Mouse (Mus musculus) limb, embryonic 14.5 days (tissue): ENCODE measurements around the gene Nav2. TPM values are rescaled to one million over a fixed set of nuclear protein-coding genes. Genes with fewer than 3 reads are reported as not detected.

Source experiments
- ATAC-seq: fragments of 200-750 bp; cut with Nextera tagmentation; 2 replicates; pipeline ENCODE4 v1.8.0; 2017; ENCODE audit warnings: low read depth, moderate number of reproducible peaks, moderate TSS enrichment; ENCODE audit not compliant: low FRiP score
- DNase-seq: peaks from one replicate; pipeline ENCODE4 v3.0.0-alpha.2; 2015; ENCODE audit warnings: low spot score
- H3K27ac ChIP-seq: fragments of 300-500 bp; sonication (generic); replicated peaks from 2 replicates; pipeline ENCODE4 v1.5.1; 2014; ENCODE audit warnings: low read depth, mild to moderate bottlenecking, low read length, moderate library complexity, mixed read lengths
- H3K27me3 ChIP-seq: fragments of 300-500 bp; sonication (generic); 2 replicates; pipeline ENCODE4 v1.6.1; 2014; ENCODE audit warnings: low read length, mixed read lengths; ENCODE audit not compliant: control insufficient read depth, insufficient read depth
- H3K36me3 ChIP-seq: fragments of 300-500 bp; sonication (generic); 2 replicates; pipeline ENCODE4 v1.6.1; 2014; ENCODE audit warnings: mild to moderate bottlenecking, low read length, moderate library complexity, mixed read lengths; ENCODE audit not compliant: control insufficient read depth, insufficient read depth
- H3K4me1 ChIP-seq: fragments of 300-500 bp; sonication (generic); 2 replicates; pipeline ENCODE4 v1.6.1; 2014; ENCODE audit warnings: antibody characterized with exemption, low read length, mixed read lengths; ENCODE audit not compliant: control insufficient read depth, insufficient read depth
- H3K4me2 ChIP-seq: fragments of 300-500 bp; sonication (generic); replicated peaks from 2 replicates; pipeline ENCODE4 v1.6.1; 2014; ENCODE audit warnings: low read depth, mild to moderate bottlenecking, low read length, moderate library complexity; ENCODE audit not compliant: severe bottlenecking
- H3K4me3 ChIP-seq: fragments of 300-500 bp; sonication (generic); replicated peaks from 2 replicates; pipeline ENCODE4 v1.5.1; 2014; ENCODE audit warnings: low read length
- H3K9ac ChIP-seq: fragments of 300-500 bp; sonication (generic); 2 replicates; pipeline ENCODE4 v1.6.1; 2014; ENCODE audit warnings: mild to moderate bottlenecking, low read depth, low read length, moderate library complexity; ENCODE audit not compliant: severe bottlenecking
- H3K9me3 ChIP-seq: fragments of 300-500 bp; sonication (generic); 2 replicates; pipeline ENCODE4 v1.6.1; 2016; ENCODE audit warnings: low read length; ENCODE audit not compliant: control insufficient read depth
- POLR2A ChIP-seq: fragments of 200-500 bp; IDR thresholded peaks from 2 replicates; pipeline ENCODE4 v1.8.0; 2012; ENCODE audit warnings: inconsistent platforms, mild to moderate bottlenecking, moderate library complexity, borderline replicate concordance; ENCODE audit not compliant: insufficient read depth, insufficient read length; ENCODE audit errors: extremely low read depth
- WGBS: fragments of 180-500 bp; shearing (Covaris S2); extraction: QIAGEN DNeasy Blood & Tissue Kit; methylation state at CpG from one replicate; pipeline ENCODE4 v1.1.7; 2014; 5-methylcytosine and 5-hydroxymethylcytosine counted together
- polyA plus RNA-seq, 2 experiments: library from polyadenylated mRNA; depleted of rRNA in 1 of 2; stranded (reverse) in 1 of 2; unstranded in 1 of 2; fragments of >200 nt; fragmentation: Nextera tagmentation in 1 of 2; extraction: Ambion mirVana in 1 of 2; gene quantifications; 2 replicates each; pipeline versions ENCODE4 v1.2.1 to v1.2.3; 2012 to 2014

Nav2 gene
- polyA plus RNA-seq, 2 experiments = 15.8 to 16.8 TPM

- 77% methylated on average over 18 of the region's 18 CpGs for WGBS
- H3K27me3 ChIP-seq = no peaks in the 10 kb centered on the region
- H3K27ac ChIP-seq = no peak overlapping the region
- no peak overlapping the region for H3K4me2 ChIP-seq
- no peaks in the 10 kb centered on the region for H3K9me3 ChIP-seq
- H3K4me1 ChIP-seq = peaks cover 4% of the 10 kb centered on the region; the same call in 1 of the 2 replicates
- H3K9ac ChIP-seq = no peak overlapping the region
- no peak for TF ChIP-seq POLR2A
- DNase-seq (no peak), ATAC-seq (no peak)
- H3K4me3 ChIP-seq = no peak overlapping the region
- no peaks in the 10 kb centered on the region for H3K36me3 ChIP-seq
Measured at GRCm38 (mm10) chr7:49357441-49358165, 449.1 kb downstream of the Nav2 start.

GRCm38 (mm10) chr7:49359120-49359519 lies 450.6 kb downstream of the Nav2 start:
- DNase-seq (no peak), ATAC-seq (no peak)
- Histone ChIP-seq H3K9ac (no peak overlapping the region), H3K36me3 (no peaks in the 10 kb centered on the region), H3K4me2 (no peak overlapping the region), H3K27ac (no peak overlapping the region), H3K4me1 (peaks cover 4% of the 10 kb centered on the region; the same call in 1 of the 2 replicates), H3K27me3 (no peaks in the 10 kb centered on the region), H3K9me3 (no peaks in the 10 kb centered on the region), H3K4me3 (no peak overlapping the region)
- WGBS = 87% methylated on average over 3 of the region's 3 CpGs
- TF ChIP-seq POLR2A = no peak

- Histone ChIP-seq H3K4me3 (no peak overlapping the region), H3K9me3 (no peaks in the 10 kb centered on the region), H3K4me1 (no peaks in the 10 kb centered on the region), H3K27me3 (no peaks in the 10 kb centered on the region), H3K4me2 (no peak overlapping the region), H3K36me3 (no peaks in the 10 kb centered on the region), H3K9ac (no peak overlapping the region), H3K27ac (no peak overlapping the region)
- ATAC-seq (no peak), DNase-seq (no peak)
- 83% methylated on average over 3 of the region's 3 CpGs for WGBS
- TF ChIP-seq POLR2A = no peak
Measured at GRCm38 (mm10) chr7:49360597-49360996, 452.1 kb downstream of the Nav2 start.

- H3K27me3 ChIP-seq = no peaks in the 10 kb centered on the region
- H3K4me2 ChIP-seq = no peak overlapping the region
- H3K4me1 ChIP-seq = no peaks in the 10 kb centered on the region
- H3K27ac ChIP-seq = no peak overlapping the region
- 65% methylated on average over 9 of the region's 9 CpGs for whole genome bisulfite sequencing
- no peak overlapping the region for H3K4me3 ChIP-seq
- no peak for TF ChIP-seq POLR2A
- ATAC-seq = no peak
- H3K9ac ChIP-seq = no peak overlapping the region
- H3K9me3 ChIP-seq = no peaks in the 10 kb centered on the region
- H3K36me3 ChIP-seq = no peaks in the 10 kb centered on the region
- no peak for DNase-seq
Measured at GRCm38 (mm10) chr7:49361465-49362090, 453.1 kb downstream of the Nav2 start.

GRCm38 (mm10) chr7:49364486-49365162 lies 456.1 kb downstream of the Nav2 start:
- WGBS = 88% methylated on average over 13 of the region's 13 CpGs
- Histone ChIP-seq H3K27ac (no peak overlapping the region), H3K4me1 (no peaks in the 10 kb centered on the region), H3K4me2 (no peak overlapping the region), H3K4me3 (no peak overlapping the region), H3K9ac (no peak overlapping the region), H3K27me3 (no peaks in the 10 kb centered on the region), H3K36me3 (no peaks in the 10 kb centered on the region), H3K9me3 (no peaks in the 10 kb centered on the region)
- ATAC-seq (no peak), DNase-seq (no peak)
- no peak for TF ChIP-seq POLR2A
